ENCODE assay signal across 11 mouse cellular contexts in the genomic region with DNA sequence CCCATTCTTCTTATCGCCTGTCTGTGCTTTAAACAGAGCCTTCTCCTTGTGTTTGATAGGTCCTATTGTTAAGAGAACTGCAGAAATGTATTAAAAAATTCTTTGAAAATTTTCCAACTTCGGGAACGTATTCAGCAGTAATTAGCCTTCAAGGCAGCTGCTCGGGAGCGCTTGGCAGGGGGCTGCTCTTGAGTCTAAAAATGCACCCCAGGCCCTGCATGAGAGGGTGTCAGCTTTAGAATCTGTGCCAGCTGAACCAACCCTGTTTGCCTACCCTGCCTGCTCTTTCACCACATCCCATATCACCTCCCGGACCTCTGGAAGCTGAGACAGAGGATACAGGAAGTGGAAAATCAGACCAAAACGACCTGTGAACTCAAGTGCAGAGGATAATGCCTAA.
DNase-seq lines count a peak whose midpoint lies in the region; ATAC-seq and TF ChIP-seq lines count a peak whose summit lies in the region.
"Had no signal": no experiment of that assay in that cellular context is flagged by ENCODE, and none has a peak within 500 bp of the region (broad histone marks: within the 10 kb centered on the region; RNA-seq: fewer than 3 reads in every experiment).

No protein-coding gene starts in this region.

- 0 out of 2 replicates have a peak, but pooled peaks have one; percentile 43 for ATAC-seq in heart, embryonic 15.5 days (replicated peaks; ENCODE audit: insufficient number of reproducible peaks, insufficient read depth, low FRiP score, low read depth)
- peak; percentile 48; the same call in 1 of the 2 replicates for ATAC-seq in lung, embryonic 14.5 days (ENCODE audit: insufficient read depth)
- no peak for ATAC-seq in embryonic facial prominence, embryonic 14.5 days (ENCODE audit: low read depth)
- 0 out of 2 replicates have a peak, but pooled peaks have one; percentile 22 for ATAC-seq in limb, embryonic 13.5 days (ENCODE audit: low FRiP score, low read depth)
- ATAC-seq: inflammation-experienced regulatory T-cells, adult 6 months; Patski had no signal

- no peaks in the 10 kb centered on the region for H3K36me3 ChIP-seq in heart, embryonic 15.5 days
- H3K36me3 ChIP-seq in lung, embryonic 14.5 days (ENCODE audit: insufficient read depth), result no peaks in the 10 kb centered on the region
- no peaks in the 10 kb centered on the region for H3K36me3 ChIP-seq in embryonic facial prominence, embryonic 14.5 days (ENCODE audit: control insufficient read depth, insufficient read depth, low read length)
- H3K36me3 ChIP-seq in limb, embryonic 13.5 days, result no peaks in the 10 kb centered on the region
- H3K36me3 ChIP-seq: midbrain, embryonic 10.5 days had no signal

- no peaks in the 10 kb centered on the region for H3K9me3 ChIP-seq in heart, embryonic 15.5 days (replicated peaks)
- no peaks in the 10 kb centered on the region for H3K9me3 ChIP-seq in lung, embryonic 14.5 days (ENCODE audit: low read depth, low read length)
- H3K9me3 ChIP-seq in embryonic facial prominence, embryonic 14.5 days (ENCODE audit: control insufficient read depth, low read length), result no peaks in the 10 kb centered on the region
- no peaks in the 10 kb centered on the region for H3K9me3 ChIP-seq in limb, embryonic 13.5 days
- H3K9me3 ChIP-seq: midbrain, embryonic 10.5 days had no signal

- H3K9ac ChIP-seq in heart, embryonic 15.5 days, result no peak overlapping the region
- H3K9ac ChIP-seq in lung, embryonic 14.5 days, result no peak overlapping the region
- no peak overlapping the region for H3K9ac ChIP-seq in embryonic facial prominence, embryonic 14.5 days (ENCODE audit: low read depth, low read length)
- H3K9ac ChIP-seq in limb, embryonic 13.5 days, result no peak overlapping the region

- DNase-seq in heart, adult 9 months (ENCODE audit: low spot score in 2 of 2), result no peak
- DNase-seq in lung, embryonic 14.5 days, result peak; percentile 58
- no peak for DNase-seq in lung, postnatal 36 days
- DNase-seq in embryonic facial prominence, embryonic 14.5 days (ENCODE audit: low spot score), result peak; percentile 46
- no peak for DNase-seq in frontal cortex, postnatal 25 days (ENCODE audit: low spot score in 2 of 2)
- DNase-seq: thymus, postnatal 25 days had no signal

- peaks cover 20% of the 10 kb centered on the region for H3K4me1 ChIP-seq in heart, embryonic 15.5 days (replicated peaks)
- H3K4me1 ChIP-seq in lung, embryonic 14.5 days (ENCODE audit: insufficient read depth), result peaks cover 4% of the 10 kb centered on the region; the same call in 1 of the 2 replicates
- peaks cover 23% of the 10 kb centered on the region for H3K4me1 ChIP-seq in embryonic facial prominence, embryonic 14.5 days (ENCODE audit: control insufficient read depth, insufficient read depth, low read length)
- H3K4me1 ChIP-seq in limb, embryonic 13.5 days, result peaks cover 46% of the 10 kb centered on the region

- no peaks in the 10 kb centered on the region for H3K27me3 ChIP-seq in heart, embryonic 15.5 days
- H3K27me3 ChIP-seq in lung, embryonic 14.5 days (ENCODE audit: insufficient read depth, low read length), result 0 out of 2 replicates have a peak, but pooled peaks cover 3% of the 10 kb centered on the region
- H3K27me3 ChIP-seq in embryonic facial prominence, embryonic 14.5 days (replicated peaks; ENCODE audit: control insufficient read depth, insufficient read depth, low read length), result peaks cover 9% of the 10 kb centered on the region
- 0 out of 2 replicates have a peak, but pooled peaks cover 3% of the 10 kb centered on the region for H3K27me3 ChIP-seq in limb, embryonic 13.5 days

- H3K4me2 ChIP-seq in heart, embryonic 15.5 days, result peak overlapping the region; percentile 19; the same call in 1 of the 2 replicates
- H3K4me2 ChIP-seq in lung, embryonic 14.5 days, result peak overlapping the region; percentile 54; the same call in 1 of the 2 replicates
- peak overlapping the region; percentile 36 for H3K4me2 ChIP-seq in embryonic facial prominence, embryonic 14.5 days (ENCODE audit: low read depth, low read length)
- peak overlapping the region; percentile 20; the same call in 1 of the 2 replicates for H3K4me2 ChIP-seq in limb, embryonic 13.5 days (replicated peaks)

- no peak overlapping the region for H3K4me3 ChIP-seq in heart, embryonic 15.5 days
- no peak overlapping the region for H3K4me3 ChIP-seq in lung, embryonic 14.5 days (ENCODE audit: low read depth, low read length)
- no peak overlapping the region for H3K4me3 ChIP-seq in embryonic facial prominence, embryonic 14.5 days (ENCODE audit: low read depth, low read length)
- no peak overlapping the region for H3K4me3 ChIP-seq in limb, embryonic 13.5 days
- H3K4me3 ChIP-seq: midbrain, embryonic 10.5 days had no signal

- 34% methylated on average over 7 of the region's 7 CpGs for WGBS in heart, embryonic 15.5 days
- 23% methylated on average over 7 of the region's 7 CpGs for WGBS in lung, embryonic 14.5 days
- 24% methylated on average over 7 of the region's 7 CpGs for WGBS in embryonic facial prominence, embryonic 14.5 days
- 26% methylated on average over 7 of the region's 7 CpGs for WGBS in limb, embryonic 13.5 days

- no peak for TF ChIP-seq CTCF in lung, embryonic 14.5 days (IDR thresholded peaks at IDR 0.05; ENCODE audit: low read depth)

- H3K27ac ChIP-seq in heart, embryonic 15.5 days, result 0 out of 2 replicates have a peak overlapping the region, but pooled peaks have one; percentile 14
- no peak overlapping the region for H3K27ac ChIP-seq in lung, embryonic 14.5 days (ENCODE audit: low read depth)
- peak overlapping the region; percentile 65 for H3K27ac ChIP-seq in embryonic facial prominence, embryonic 14.5 days (replicated peaks; ENCODE audit: low read depth, low read length)
- no peak overlapping the region; the same call in 1 of the 2 replicates for H3K27ac ChIP-seq in limb, embryonic 13.5 days
- H3K27ac ChIP-seq: midbrain, embryonic 10.5 days had no signal

Comparison
In these comparisons a context has a peak if more than half of its experiments do, and no peak if none do; other contexts are left out.
1. DNase-seq: peak in lung, embryonic 14.5 days (single experiment) and embryonic facial prominence, embryonic 14.5 days (single experiment); none in heart, adult 9 months (0 of 2), lung, postnatal 36 days (single experiment) and frontal cortex, postnatal 25 days (0 of 2).
2. H3K27ac ChIP-seq: peak in heart, embryonic 15.5 days (single experiment) and embryonic facial prominence, embryonic 14.5 days (single experiment); none in lung, embryonic 14.5 days (single experiment) and limb, embryonic 13.5 days (single experiment).
3. Peak in every context shown above with its lines, with median percentiles within 50 percentile points of each other: H3K4me2 ChIP-seq.